Mouse (Mus musculus) cerebellum, adult 2 months (tissue): ENCODE data around the gene Tssk6. TPM values are rescaled to one million over a fixed set of nuclear protein-coding genes. Genes with fewer than 3 reads are reported as not detected.

Experiments used
- DNase-seq, 2 experiments: peaks; one replicate each; pipeline ENCODE4 v3.0.0; 2021
- H3K27ac ChIP-seq: fragments of 200-500 bp; 2 replicates; pipeline ENCODE4 v1.5.1; 2012; ENCODE audit warnings: low read length, control low read depth, inconsistent platforms; ENCODE audit not compliant: insufficient read depth
- H3K27me3 ChIP-seq: fragments of 200-500 bp; 2 replicates; pipeline ENCODE4 v1.6.1; 2012; ENCODE audit warnings: inconsistent platforms, mild to moderate bottlenecking, low read length, moderate library complexity; ENCODE audit not compliant: control insufficient read depth, insufficient read depth
- H3K4me1 ChIP-seq: fragments of 200-500 bp; 2 replicates; pipeline ENCODE4 v1.6.1; 2011; ENCODE audit warnings: low read length; ENCODE audit not compliant: control insufficient read depth, insufficient read depth
- H3K4me3 ChIP-seq: fragments of 200-500 bp; replicated peaks from 2 replicates; pipeline ENCODE3; 2011; ENCODE audit warnings: mild to moderate bottlenecking, low read depth, low read length, control low read depth; ENCODE audit not compliant: insufficient read depth
- CTCF ChIP-seq: fragments of 200-500 bp; IDR thresholded peaks from 2 replicates; pipeline ENCODE4 v1.5.1; 2011; ENCODE audit warnings: low read depth, mild to moderate bottlenecking, control low read depth, low read length, moderate library complexity, borderline replicate concordance; ENCODE audit not compliant: insufficient read depth
- POLR2A ChIP-seq: fragments of 200-500 bp; IDR thresholded peaks from 2 replicates; pipeline ENCODE4 v1.6.1; 2011; ENCODE audit warnings: low read length, control low read depth, borderline replicate concordance; ENCODE audit not compliant: insufficient read depth
- WGBS: fragments of 180-500 bp; shearing (Covaris S2); methylation state at CpG from one replicate; pipeline ENCODE4 v1.1.7; 2018; 5-methylcytosine and 5-hydroxymethylcytosine counted together
- polyA plus RNA-seq: library from polyadenylated mRNA; depleted of rRNA; stranded (reverse); fragments of >200 nt; gene quantifications from 2 replicates; pipeline ENCODE4 v1.2.3, GENCODE M21; 2012

Tssk6 gene
- polyA plus RNA-seq, 1 experiment: 0.29 TPM

DNA sequence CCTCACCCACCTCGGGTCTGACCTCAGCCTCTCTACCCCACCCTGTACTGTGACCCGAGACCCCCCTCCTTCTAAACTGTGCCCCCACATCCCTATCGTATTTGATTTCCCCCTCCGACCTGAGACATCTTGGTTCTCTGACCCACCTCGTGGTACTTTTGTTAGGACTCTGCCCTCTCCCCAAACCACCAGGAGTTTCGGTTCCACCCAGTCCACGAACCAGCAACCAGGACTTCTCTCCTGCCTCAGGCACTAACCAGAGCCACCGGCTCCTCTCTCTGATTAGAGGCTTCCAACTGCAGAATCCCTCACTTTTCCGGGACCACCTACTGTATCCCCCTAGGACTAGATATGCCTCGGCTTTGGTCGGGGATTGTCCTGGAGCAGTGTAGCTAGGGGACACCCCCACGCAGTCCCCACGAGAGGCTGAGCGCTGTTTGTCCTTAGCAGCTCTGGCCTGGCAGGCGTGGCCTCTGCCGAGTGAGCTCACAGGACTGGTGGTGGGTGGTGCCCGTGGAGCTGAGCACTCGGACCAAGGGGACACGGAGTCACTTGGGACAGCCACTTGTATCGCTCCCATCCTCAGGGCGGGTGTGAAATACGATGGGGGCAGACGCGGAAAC is 13.6 kb upstream of the Tssk6 start:
- DNase-seq: no peak
- no peak overlapping the region for H3K27ac ChIP-seq
- H3K4me1 ChIP-seq: peaks cover 8% of the 10 kb centered on the region; the same call in 1 of the 2 replicates
- TF ChIP-seq CTCF (no peak), POLR2A (no peak)
- 4% methylated on average over 24 of the region's 24 CpGs for WGBS
- no peaks in the 10 kb centered on the region; the same call in 1 of the 2 replicates for H3K27me3 ChIP-seq
- peak overlapping the region; percentile 28 for H3K4me3 ChIP-seq

DNA sequence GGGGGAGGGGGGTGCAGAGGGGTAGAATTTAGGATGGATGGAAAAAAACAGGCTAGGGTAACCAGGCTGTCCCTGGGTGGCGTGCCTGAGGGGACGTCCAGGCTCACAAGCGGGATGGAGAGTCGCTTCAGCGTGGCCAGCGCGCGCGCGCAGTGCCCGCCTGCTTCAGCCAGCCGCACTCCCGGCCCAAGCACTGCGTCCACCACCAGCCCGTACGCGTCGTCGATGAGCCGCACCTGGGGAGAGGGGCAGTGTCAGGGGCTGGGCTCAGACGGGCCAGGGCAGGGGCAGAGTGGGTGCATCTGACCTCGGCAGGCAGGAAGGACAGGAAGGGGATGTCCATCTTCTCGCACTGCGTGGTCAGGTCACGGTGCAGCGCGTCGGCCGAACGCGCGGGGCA is 13.1 kb upstream of the Tssk6 start:
- Histone ChIP-seq H3K27ac (no peak overlapping the region), H3K4me1 (peaks cover 8% of the 10 kb centered on the region; the same call in 1 of the 2 replicates), H3K27me3 (no peaks in the 10 kb centered on the region; the same call in 1 of the 2 replicates), H3K4me3 (peak overlapping the region; percentile 12)
- no peak for DNase-seq
- WGBS: 2% methylated on average over 32 of the region's 32 CpGs
- TF ChIP-seq POLR2A: no peak
- TF ChIP-seq CTCF: no peak

- peak; percentile 58 for TF ChIP-seq CTCF
- TF ChIP-seq POLR2A: no peak
- peak in 1 of 2 experiments; percentile 57 for DNase-seq
- Histone ChIP-seq H3K27ac (no peak overlapping the region), H3K4me3 (no peak overlapping the region), H3K4me1 (peaks cover 17% of the 10 kb centered on the region), H3K27me3 (no peaks in the 10 kb centered on the region; the same call in 1 of the 2 replicates)
- 36% methylated on average over 19 of the region's 19 CpGs for WGBS
Measured at GRCm38 (mm10) chr8:69890813-69891241, 11.2 kb upstream of the Tssk6 start.

DNA sequence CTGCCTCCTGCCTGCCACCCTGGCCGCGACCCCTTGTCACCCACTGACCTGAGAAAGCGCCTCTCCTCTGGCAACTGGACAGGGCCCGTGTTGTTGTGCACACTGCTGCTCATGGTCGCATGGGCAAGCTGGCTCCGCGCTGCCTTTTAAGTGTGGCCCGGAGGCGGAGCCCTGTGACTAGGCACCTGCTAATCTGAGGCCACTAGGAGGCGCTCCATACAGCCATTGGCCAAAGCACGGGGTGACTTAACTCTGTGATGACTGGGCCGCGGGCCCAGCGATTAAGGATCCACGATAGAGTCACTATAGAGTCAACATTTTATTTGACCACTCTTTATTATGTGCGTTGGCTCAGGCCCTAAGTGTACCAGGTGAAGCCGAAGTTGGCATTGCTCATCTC is 8.1 kb upstream of the Tssk6 start:
- no peak overlapping the region for H3K4me3 ChIP-seq
- TF ChIP-seq POLR2A (no peak), CTCF (peak; percentile 48; the same call in 1 of the 2 replicates)
- H3K27me3 ChIP-seq: no peaks in the 10 kb centered on the region
- peaks cover 23% of the 10 kb centered on the region for H3K4me1 ChIP-seq
- H3K27ac ChIP-seq: no peak overlapping the region
- 30% methylated on average over 17 of the region's 17 CpGs for WGBS
- DNase-seq: peak in 1 of 2 experiments; percentile 48

DNA sequence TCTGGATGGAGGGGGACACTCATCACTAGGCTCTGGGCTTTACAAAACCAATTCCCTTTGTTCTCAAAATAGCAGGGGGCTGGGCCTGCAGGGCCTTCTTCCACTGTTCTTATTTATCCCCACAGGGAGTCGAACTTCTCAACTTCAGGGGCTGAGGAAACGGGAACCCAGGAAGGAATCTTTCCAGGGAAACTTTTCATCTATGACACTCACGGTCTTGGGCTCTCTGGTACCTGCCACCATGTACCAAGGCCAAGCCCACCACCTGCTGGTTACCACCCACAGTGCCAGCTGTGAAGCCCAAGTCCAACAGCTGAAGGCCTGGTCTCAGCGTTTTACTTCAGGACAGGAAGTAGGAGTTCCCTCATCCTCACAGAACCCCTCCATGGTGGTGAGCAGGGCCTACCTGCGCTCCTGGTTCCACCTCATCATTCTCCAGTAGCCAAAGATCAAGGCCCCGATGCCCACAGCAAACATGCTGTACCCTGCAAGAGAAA is 7.1 kb upstream of the Tssk6 start:
- DNase-seq: no peak
- Histone ChIP-seq H3K4me1 (peaks cover 23% of the 10 kb centered on the region), H3K4me3 (no peak overlapping the region), H3K27me3 (no peaks in the 10 kb centered on the region), H3K27ac (no peak overlapping the region)
- 52% methylated on average over 6 of the region's 6 CpGs for whole genome bisulfite sequencing
- TF ChIP-seq POLR2A: no peak
- no peak for TF ChIP-seq CTCF

DNA sequence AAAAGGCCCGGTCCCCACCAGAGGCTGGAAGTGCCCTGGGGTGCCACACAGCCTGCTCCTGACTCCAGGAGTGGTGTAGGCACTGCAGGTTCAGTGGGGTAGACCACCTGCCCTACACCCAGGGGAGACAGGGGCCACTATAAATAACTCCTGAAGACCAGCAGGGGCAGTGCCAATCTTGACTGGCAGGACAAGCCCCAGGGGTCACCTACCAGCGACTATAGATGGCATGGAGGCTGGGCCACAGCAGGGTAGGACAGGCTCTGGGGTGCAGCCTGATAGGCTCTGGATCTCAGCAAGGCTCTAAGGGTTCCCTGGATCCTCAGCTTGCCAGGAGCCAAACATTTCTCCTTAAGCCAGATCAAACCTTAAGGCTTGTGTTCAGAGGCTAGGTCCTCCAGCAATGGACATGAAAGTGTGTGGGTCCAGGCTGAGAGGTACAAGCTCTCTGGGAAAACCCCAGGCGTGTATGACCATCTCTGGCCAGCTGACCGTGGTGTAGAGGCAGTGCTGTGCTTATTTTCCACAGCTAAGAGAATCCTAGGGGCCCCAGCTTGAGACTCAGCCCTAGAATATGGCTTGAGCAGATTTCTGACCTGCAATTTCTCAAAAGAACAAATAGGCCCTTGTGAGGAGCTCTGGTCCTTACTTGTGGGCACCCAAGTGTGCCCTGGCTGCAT is 6.1 kb upstream of the Tssk6 start:
- H3K4me3 ChIP-seq: no peak overlapping the region

GRCm38 (mm10) chr8:69897857-69898256 is 4.1 kb upstream of the Tssk6 start:
- H3K4me3 ChIP-seq: no peak overlapping the region
- no peak overlapping the region for H3K27ac ChIP-seq
- 73% methylated on average over 6 of the region's 6 CpGs for WGBS
- no peaks in the 10 kb centered on the region for H3K27me3 ChIP-seq
- H3K4me1 ChIP-seq: peaks cover 29% of the 10 kb centered on the region
- TF ChIP-seq CTCF (no peak), POLR2A (no peak)
- DNase-seq: no peak

More for the DNA sequence above, 6.1 kb upstream of the Tssk6 start:
- Histone ChIP-seq H3K4me1 (peaks cover 25% of the 10 kb centered on the region), H3K27me3 (no peaks in the 10 kb centered on the region), H3K27ac (no peak overlapping the region)
- TF ChIP-seq POLR2A: no peak
- TF ChIP-seq CTCF: no peak
- 33% methylated on average over 4 of the region's 4 CpGs for WGBS
- no peak for DNase-seq
